19 mouse cellular contexts compared by ENCODE assay signal in the genomic region with DNA sequence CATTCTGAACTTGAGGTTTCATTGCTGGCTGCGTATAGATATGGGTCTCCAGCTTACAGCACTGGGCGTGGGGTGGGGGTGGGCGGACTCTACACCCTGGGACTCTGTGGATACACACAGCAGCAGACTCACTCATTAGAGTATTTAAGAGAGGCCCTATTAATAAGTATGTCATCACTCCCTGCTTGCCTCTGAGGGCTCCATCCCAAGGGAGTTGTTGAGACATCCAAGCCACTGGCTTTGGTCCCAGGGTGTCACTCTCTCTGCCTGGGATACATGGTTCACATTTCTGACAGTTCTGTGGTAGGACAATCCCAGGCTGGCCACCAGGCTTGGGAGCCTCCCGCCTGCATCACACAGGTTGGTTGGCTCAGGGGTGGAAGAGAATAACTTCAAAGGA.
DNase-seq lines count a peak whose midpoint lies in the region; ATAC-seq and TF ChIP-seq lines count a peak whose summit lies in the region.
"Had no signal": no experiment of that assay in that cellular context is flagged by ENCODE, and none has a peak within 500 bp of the region (broad histone marks: within the 10 kb centered on the region; RNA-seq: fewer than 3 reads in every experiment).

No protein-coding gene starts in this region.

- H3K27ac ChIP-seq in gastrocnemius, adult 2 months: no peak overlapping the region
- H3K27ac ChIP-seq in lung, embryonic 16.5 days (ENCODE audit: low read length): no peak overlapping the region
- no peak overlapping the region for H3K27ac ChIP-seq in hindbrain, embryonic 13.5 days
- H3K27ac ChIP-seq: embryonic facial prominence, embryonic 12.5 days; forebrain, embryonic 12.5 days; heart, embryonic 13.5 days had no signal

- no peak overlapping the region for H3K4me3 ChIP-seq in gastrocnemius, adult 2 months
- no peak overlapping the region for H3K4me3 ChIP-seq in lung, embryonic 16.5 days (ENCODE audit: low read length)
- no peak overlapping the region for H3K4me3 ChIP-seq in hindbrain, embryonic 13.5 days
- H3K4me3 ChIP-seq: embryonic facial prominence, embryonic 12.5 days; forebrain, embryonic 12.5 days; heart, embryonic 13.5 days had no signal

- no peaks in the 10 kb centered on the region for H3K9me3 ChIP-seq in lung, embryonic 16.5 days (ENCODE audit: control insufficient read depth, low read length)
- no peaks in the 10 kb centered on the region for H3K9me3 ChIP-seq in hindbrain, embryonic 13.5 days
- H3K9me3 ChIP-seq: embryonic facial prominence, embryonic 12.5 days; forebrain, embryonic 12.5 days; heart, embryonic 13.5 days had no signal

- WGBS in lung, embryonic 16.5 days: 60% methylated on average over 4 of the region's 4 CpGs
- WGBS in hindbrain, embryonic 13.5 days: 88% methylated on average over 4 of the region's 4 CpGs

- peak; percentile 35 for ATAC-seq in lung, embryonic 16.5 days (ENCODE audit: low read depth)
- no peak for ATAC-seq in erythroid progenitor cell, adult 5-6 weeks (replicated peaks; ENCODE audit: low FRiP score, poor library complexity, severe bottlenecking)
- no peak for ATAC-seq in frontal cortex, adult (ENCODE audit: low TSS enrichment)
- no peak for ATAC-seq in hindbrain, embryonic 13.5 days (ENCODE audit: low FRiP score)
- ATAC-seq: forebrain, embryonic 16.5 days; hindbrain, embryonic 16.5 days had no signal

- H3K27me3 ChIP-seq in lung, embryonic 16.5 days (ENCODE audit: control insufficient read depth, insufficient read depth, low read depth, low read length): peaks cover 4% of the 10 kb centered on the region; the same call in 1 of the 2 replicates
- H3K27me3 ChIP-seq in hindbrain, embryonic 13.5 days: no peaks in the 10 kb centered on the region
- H3K27me3 ChIP-seq: embryonic facial prominence, embryonic 12.5 days had no signal

- H3K4me2 ChIP-seq in lung, embryonic 16.5 days (ENCODE audit: low read depth, low read length): no peak overlapping the region
- no peak overlapping the region for H3K4me2 ChIP-seq in hindbrain, embryonic 13.5 days
- H3K4me2 ChIP-seq: embryonic facial prominence, embryonic 12.5 days; forebrain, embryonic 12.5 days; heart, embryonic 13.5 days had no signal

- intact Hi-C loops in gastrocnemius, adult 2 months (cut with DNase I): no loop called here

- TF ChIP-seq CTCF in gastrocnemius, adult 2 months (IDR thresholded peaks at IDR 0.05): no peak

- no peaks in the 10 kb centered on the region for H3K4me1 ChIP-seq in lung, embryonic 16.5 days (replicated peaks; ENCODE audit: control insufficient read depth, insufficient read depth, low read length)
- peaks cover 66% of the 10 kb centered on the region for H3K4me1 ChIP-seq in hindbrain, embryonic 13.5 days (replicated peaks)

- no peak overlapping the region for H3K9ac ChIP-seq in lung, embryonic 16.5 days (ENCODE audit: low read length)
- H3K9ac ChIP-seq in hindbrain, embryonic 13.5 days: no peak overlapping the region
- H3K9ac ChIP-seq: embryonic facial prominence, embryonic 12.5 days; forebrain, embryonic 12.5 days; heart, embryonic 13.5 days had no signal

- DNase-seq in gastrocnemius, adult 2 months: peak; percentile 67
- DNase-seq in gastrocnemius, postnatal 25 days: no peak
- DNase-seq in lung, postnatal 25 days (ENCODE audit: low spot score): peak; percentile 29
- DNase-seq: adrenal gland, postnatal 10 days; cerebellum, adult 11 months; cerebellum, adult 8-10 months; cerebellum, postnatal 14 days; gastrocnemius, postnatal 10 days; heart, adult 11 months; heart, postnatal 36 days had no signal

- H3K36me3 ChIP-seq in lung, embryonic 16.5 days (ENCODE audit: control insufficient read depth, insufficient read depth, low read length): no peaks in the 10 kb centered on the region
- no peaks in the 10 kb centered on the region for H3K36me3 ChIP-seq in hindbrain, embryonic 13.5 days
- H3K36me3 ChIP-seq: embryonic facial prominence, embryonic 12.5 days; forebrain, embryonic 12.5 days; heart, embryonic 13.5 days had no signal
